Mouse (Mus musculus): ENCODE measurements around the gene Efemp2.

DNA sequence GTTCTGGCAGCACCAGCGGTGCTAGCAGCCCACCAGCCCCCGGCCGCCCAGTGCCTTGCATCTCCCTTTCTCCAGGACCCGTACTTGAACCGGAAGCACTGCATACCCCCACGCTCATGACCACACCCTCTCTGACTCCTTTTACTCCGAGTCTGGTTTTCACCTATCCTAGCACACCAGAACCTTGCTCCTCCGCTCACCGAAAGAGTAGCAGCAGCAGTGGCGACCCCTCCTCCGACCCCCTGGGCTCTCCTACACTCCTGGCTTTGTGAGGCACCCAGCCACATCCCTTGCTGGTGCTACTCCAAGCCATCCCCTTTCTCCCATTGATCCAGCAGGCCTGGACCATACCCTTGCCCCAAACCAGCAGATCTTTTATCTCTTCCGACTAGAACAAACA lies 18.7 kb upstream of the Efemp2 start:
- no peak for TF ChIP-seq GATA1 (IDR thresholded peaks at IDR 0.05; ENCODE audit: borderline replicate concordance, low read length)
- TF ChIP-seq CTCF (IDR thresholded peaks at IDR 0.05; ENCODE audit: low read depth, low read length): no peak
- no peak for TF ChIP-seq TAL1 (conservative IDR thresholded peaks at IDR 0.05; ENCODE audit: low read depth, low read length)
- TF ChIP-seq POLR2AphosphoS5 (IDR thresholded peaks at IDR 0.05; ENCODE audit: insufficient replicate concordance, low read depth, low read length): no peak
- TF ChIP-seq GATA2 (IDR thresholded peaks at IDR 0.05; ENCODE audit: borderline replicate concordance, low read depth, low read length): no peak
